Mouse (Mus musculus): ENCODE data around the gene Cntn5.

- TF ChIP-seq CTCF (IDR thresholded peaks at IDR 0.05; ENCODE audit: borderline replicate concordance, insufficient read depth, low read length) (no peak), POLR2A (IDR thresholded peaks at IDR 0.05; ENCODE audit: low read depth, low read length) (no peak)
Observed at GRCm38 (mm10) chr9:9779646-9780045, 1124.9 kb downstream of the Cntn5 start.
